Mouse (Mus musculus): Measurements from ENCODE around the gene Slc16a3.

DNA sequence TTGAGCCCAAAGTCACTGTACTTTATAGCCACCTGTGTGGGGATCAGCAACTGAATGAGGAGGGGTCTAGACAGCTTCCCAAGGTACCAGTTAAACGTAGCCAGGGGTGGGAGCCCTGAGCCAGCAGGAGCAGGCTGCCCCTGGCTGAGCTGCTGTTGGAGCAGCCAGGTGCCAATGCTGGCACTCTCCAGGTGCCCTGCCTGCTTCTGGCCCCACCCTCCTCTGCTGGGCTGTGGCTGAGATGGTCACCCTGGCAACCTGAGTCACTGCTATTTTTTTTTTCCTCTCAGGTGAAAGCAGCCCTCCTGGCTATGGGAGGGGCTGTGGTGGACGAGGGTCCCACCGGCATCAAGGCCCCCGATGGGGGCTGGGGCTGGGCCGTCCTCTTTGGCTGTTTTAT is 6.7 kb downstream of the Slc16a3 start:
- TF ChIP-seq CTCF (IDR thresholded peaks at IDR 0.05; ENCODE audit: borderline replicate concordance, extremely low read depth, insufficient read depth, insufficient read length) = no peak
- TF ChIP-seq POLR2A (IDR thresholded peaks at IDR 0.05; ENCODE audit: borderline replicate concordance, extremely low read depth, insufficient read depth, insufficient read length, poor library complexity, severe bottlenecking) = no peak
